Mouse (Mus musculus): ENCODE data around the gene Fbxo8.

The Fbxo8 gene

DNA sequence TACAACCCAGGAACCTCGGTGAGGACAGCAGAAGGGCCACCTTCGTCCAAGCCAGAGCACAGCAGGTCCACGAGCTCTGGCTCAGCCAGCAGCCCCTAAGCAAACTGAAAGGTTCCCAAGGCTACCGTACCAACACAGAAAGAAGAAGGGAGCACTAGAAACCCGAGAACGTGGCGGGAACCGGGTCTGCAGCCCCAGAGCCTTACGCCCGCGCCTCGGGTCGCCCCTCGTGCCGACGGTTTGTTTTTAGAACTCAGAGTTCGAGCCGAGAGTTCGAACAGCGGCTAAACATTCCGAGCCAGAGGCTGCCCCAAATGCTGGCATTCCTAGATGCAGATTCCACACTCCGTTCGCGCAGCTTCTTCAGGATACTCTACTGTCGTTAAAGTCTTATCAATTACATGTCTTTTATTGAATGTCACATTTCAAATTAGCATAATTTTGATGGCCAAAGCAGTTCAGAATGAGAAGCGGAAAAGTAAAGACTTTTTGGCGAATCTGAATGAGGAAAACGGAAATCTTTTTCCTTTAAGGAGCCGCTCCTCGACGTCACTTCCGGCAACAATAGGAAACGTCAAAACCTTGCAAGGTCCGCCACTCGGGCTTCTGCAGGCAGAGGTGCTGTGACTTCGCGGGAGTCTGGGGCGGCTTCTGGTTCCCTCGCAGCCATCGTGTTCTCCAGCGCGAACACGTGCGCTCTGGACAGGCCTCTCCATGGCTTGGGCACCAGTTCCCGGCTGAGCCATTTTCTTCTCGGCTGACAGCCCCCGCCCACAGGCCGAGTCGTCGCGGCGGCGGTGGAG is at the start of gene Fbxo8, which contains the start of gene Cep44:
Gene Fbxo8, plus strand, starts transcription at position 533 of the 803 bp plus-strand sequence.
Gene Cep44, minus strand, starts transcription at position 490 of the 803 bp plus-strand sequence.
- in situ Hi-C loops (cut with MseI, MboI): no loop called here

GRCm38 (mm10) chr8:56501911-56502310 is 49.0 kb upstream of the Fbxo8 start:
- in situ Hi-C loops (cut with MseI, MboI): no loop called here

DNA sequence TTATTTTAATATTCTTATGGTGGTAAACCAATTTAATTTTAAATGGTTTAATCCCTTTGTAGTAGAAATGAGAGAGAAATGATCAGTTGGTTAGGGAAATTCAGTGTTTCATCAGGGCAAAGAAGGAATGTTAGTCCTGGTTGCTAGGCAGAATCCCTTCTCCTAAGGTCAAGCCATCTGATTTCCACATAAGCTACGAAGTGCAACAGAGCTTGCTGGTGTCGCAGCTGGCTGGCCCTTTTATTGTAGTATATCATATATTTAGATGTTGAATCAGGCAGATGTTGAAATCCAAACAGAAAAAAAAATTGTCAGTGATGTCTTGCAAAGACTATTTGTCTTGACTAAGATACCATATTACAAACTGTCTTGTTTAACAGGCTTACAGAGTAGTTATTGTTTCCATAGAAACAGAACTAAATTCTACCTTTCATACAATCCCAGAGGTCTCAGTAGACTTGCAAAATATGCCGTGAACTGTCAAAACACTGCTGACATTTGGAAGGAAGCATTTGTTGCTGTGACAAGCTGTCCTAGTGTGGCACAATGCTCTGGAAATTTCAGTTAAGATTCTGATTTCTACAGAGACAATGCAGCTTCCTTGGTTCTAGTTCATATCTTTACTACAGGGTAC is 42.5 kb upstream of the Fbxo8 start:
- in situ Hi-C loops (cut with MseI, MboI): no loop called here

DNA sequence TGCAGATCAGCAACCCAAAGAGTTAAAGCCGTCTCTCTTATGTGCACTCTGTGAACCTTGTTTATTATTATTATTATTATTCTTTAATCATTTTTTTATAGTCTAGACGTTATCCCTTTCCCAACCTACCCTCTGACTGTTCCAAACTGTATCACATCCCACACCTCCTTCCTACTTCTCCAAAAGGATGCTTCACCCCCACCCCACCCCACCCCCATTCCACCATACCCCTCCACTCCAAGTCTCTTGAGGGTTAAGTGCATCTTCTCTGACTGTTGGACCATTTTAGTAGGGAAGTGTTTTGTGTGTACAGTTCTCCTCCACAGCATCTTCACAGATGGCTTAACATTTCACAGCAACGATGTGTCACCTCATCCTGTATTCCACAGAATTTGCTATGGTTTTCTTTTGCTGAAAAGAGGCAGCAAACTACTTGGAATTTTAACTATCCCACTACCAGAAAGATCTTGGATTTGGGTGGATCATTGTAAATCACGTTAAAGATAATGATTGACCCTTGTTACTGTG is 41.9 kb upstream of the Fbxo8 start:
- in situ Hi-C loops (cut with MseI, MboI): no loop called here

DNA sequence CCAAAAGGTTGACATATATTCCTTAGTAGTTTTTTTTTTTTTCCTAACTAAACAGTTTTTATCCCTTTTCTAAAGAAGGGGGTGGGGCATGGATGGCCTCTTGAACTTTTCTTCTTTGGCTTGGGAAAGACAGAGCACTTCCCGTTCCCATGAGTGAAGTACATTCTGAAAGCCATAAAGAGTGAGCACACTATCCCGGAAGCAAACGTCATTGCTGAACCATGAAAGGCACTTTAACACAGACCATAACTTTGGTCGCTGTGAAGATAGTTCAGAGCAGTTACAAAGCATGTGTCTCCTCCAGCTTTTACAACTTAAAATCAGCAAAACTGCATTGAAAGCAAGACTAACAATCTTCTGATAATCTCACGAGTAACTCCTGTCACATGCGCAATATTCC is 32.0 kb upstream of the Fbxo8 start:
- in situ Hi-C loops (cut with MseI, MboI): no loop called here

DNA sequence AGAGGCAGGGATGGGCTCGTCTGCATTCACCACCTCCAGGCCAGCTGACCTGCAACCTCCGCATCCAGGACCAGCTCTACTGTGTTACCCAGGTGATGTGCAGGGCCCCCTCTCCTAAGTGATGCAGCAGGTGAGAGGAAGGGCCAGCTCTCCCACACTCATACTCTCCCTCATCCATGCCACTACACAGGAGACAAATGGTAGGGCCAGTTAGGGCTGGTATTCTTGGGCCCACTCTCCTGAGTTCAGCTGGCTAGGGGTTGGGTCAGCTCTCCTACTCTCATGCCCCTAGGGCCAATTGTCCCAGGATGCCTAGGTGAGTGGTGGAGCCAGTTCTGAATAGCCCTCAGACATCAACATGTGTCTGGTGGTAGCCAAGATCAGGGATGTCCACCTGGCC is 30.6 kb upstream of the Fbxo8 start:
- in situ Hi-C loops (cut with MseI, MboI): no loop called here

DNA sequence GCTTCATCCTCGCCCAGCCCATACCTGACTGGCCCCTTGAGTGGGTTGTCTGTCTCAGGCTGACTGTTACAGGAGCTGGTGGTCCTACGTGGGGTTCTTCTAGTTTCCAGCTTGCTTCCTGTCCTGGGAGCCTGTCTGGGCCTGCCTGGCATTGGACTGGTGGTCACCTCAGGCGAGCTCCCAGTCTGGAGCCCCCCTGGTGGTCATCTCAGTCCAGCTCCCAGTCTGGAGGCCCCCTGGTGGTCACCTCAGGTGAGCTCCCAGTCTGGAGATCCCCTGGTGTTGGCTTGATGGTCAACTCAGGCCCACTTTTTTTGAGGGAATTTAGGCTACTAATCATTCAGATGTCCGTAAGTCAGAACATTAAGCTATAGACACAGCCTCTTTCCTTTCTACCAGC is 29.8 kb upstream of the Fbxo8 start:
- in situ Hi-C loops (cut with MseI, MboI): no loop called here

DNA sequence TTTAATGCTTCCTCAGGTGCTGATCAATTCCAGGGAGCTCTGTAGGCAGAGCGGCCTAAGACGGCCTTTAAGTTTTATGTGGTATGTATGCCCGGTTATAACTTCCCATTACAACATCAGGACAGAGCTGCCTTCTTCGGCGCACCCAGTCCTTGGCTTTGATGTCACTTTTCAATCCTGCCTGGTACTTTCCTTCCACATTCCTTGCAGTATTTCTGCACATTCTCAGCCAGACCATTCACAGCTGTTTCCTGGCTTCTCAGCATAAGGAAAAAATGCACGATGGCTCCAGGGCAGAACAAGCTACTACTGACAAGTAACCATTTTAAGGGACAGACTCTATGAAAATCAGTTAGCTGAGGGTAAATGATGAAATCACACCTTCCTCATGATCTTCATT is 22.0 kb upstream of the Fbxo8 start:
- in situ Hi-C loops (cut with MseI, MboI): no loop called here

DNA sequence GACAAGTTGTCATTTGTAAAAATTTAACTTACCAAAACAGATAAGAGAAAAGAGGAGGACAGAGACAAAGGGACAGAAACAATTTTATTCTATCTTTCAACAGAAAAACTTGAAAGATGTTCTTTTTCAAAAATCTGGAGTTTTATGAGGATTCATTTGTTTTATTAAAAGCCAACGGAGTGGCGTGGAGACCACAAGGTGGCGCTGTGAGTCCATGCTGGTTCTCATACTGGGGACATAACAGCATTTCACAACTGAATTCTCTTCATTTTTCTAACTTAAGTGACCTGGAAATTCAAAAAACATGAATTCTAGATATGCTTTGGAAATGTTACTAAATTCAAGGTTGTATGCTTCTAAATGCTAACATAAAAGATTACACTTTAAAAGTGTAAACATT is 20.5 kb upstream of the Fbxo8 start:
- in situ Hi-C loops (cut with MseI, MboI): no loop called here

DNA sequence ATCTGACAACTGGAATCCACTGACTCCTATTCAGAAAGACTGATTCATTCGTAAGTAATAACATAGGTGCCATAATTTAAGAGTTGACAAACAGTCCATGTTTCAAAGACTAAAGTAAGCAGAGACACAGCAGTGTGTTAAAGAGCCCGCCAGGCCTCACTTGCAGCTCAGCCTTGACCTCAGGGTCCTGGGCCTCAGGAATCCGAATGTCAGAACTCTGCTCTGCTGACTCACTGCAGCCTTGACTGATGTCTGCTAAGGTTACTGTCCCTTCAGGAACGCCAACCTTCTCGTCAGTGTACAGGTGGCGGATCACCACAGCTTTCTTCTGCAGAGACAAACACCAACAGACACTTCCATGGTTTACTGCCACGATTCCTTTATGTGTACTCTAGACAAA is 10.2 kb upstream of the Fbxo8 start:
- in situ Hi-C loops (cut with MseI, MboI): no loop called here

DNA sequence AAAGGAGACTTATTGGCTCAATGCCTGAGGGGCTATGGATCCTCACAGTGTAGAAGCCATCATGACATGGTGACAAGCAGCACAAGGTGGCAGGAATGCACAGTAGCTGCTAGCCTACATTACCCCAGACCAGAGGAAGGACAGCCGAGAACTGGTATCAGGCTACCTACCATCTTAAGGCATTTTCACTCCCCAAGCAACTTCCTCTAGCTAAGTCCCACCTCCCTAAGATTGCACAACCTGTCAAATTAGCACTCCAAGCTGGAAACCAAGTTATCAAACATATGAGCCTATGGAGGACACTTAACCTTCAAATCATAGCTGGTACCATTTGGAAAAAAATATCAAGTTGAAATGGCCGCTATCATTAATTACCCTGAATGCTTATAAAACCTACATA is 3.0 kb upstream of the Fbxo8 start:
- in situ Hi-C loops (cut with MseI, MboI): no loop called here

DNA sequence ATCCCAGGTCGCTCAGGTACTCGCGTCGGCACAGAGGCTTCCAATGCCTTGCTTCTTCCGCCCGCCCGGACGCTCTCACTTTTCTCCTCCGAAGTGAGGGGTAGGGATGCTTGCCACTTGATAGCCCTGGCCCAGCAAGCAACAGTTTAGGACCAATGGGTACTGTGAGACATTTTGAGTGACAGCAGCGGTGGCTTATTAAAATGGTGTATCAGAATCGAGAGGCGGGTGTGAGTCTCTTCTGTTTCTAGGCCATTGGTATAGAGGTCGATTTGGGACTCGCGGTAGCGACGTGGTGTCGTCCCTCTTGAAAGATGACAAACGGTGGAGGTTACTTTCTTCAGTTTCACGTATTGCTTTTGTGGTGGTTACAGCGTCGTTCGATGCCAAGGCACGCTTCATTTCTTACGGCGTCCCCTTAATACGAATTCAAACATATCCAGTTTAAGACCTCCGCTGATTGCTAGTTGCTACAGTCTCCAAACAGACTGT is 517 bp downstream of the Fbxo8 start:
- in situ Hi-C loops (cut with MseI, MboI): no loop called here

DNA sequence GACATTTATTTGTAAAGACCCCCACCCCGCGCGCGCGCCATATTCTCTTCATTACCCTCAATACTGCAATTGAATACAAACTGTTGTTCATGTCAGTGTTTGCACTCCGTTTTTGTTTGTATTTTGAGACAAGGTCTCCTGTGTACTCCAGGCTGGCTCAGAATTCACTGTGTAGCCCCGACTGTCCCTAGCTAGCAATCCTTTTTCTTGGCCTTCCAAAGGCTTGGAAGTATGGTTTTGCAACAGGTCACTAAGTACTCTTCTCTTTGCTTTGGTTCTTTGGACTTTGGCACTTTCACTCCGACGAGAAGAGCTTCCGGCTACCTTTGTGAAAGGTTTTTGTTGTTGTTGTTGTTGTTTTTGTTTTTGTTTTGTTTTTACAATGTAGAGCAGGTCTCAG is 1.2 kb downstream of the Fbxo8 start:
- in situ Hi-C loops (cut with MseI, MboI): no loop called here

DNA sequence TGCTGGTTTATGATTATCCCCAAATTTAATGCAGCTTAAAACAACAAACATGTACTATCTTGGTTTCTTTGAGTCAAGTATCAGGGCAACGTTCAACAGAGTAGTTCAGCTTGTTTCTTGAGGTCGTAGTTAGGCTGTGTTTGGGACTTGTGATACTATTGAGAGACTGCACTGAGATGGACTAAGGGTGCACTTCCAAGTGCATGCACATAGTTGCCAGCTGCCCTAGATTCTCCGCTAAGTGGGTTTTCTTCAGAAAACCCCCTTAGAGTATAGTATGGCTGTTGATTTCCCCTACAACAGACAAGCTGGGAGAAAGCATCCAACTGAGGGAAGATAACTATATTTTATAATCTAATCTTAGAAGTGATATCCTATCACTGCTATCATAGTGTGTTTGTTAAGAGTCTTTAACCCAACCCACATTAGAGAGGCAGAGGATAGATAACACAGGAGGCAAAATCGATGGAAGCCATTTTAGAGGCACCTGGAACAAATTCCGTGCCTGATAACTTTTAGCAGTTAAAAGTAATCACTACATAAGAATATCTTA is 1.7 kb downstream of the Fbxo8 start:
- in situ Hi-C loops (cut with MseI, MboI): no loop called here

GRCm38 (mm10) chr8:56564399-56565047 is 13.6 kb downstream of the Fbxo8 start:
- in situ Hi-C loops (cut with MseI, MboI): no loop called here

DNA sequence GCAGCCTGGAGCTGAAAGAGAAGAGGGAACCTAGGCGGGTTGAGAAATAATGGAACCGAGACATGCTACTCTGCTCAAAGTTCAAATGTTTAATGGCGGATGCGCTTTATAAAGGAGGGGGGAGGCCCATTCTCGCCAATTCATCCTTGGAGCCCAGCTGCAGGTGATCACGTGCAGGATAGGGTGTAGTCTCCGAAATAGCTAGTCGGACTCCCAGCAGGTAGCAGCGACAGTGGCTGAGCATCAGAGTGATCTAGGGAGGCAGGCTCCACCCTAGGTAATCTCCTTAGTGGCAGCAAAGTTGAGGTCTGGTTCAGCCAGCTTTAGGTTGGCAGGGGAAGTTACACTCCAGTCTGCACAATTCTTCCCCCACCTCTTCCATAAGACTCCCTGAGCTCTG is 16.0 kb downstream of the Fbxo8 start:
- in situ Hi-C loops (cut with MseI, MboI): no loop called here

DNA sequence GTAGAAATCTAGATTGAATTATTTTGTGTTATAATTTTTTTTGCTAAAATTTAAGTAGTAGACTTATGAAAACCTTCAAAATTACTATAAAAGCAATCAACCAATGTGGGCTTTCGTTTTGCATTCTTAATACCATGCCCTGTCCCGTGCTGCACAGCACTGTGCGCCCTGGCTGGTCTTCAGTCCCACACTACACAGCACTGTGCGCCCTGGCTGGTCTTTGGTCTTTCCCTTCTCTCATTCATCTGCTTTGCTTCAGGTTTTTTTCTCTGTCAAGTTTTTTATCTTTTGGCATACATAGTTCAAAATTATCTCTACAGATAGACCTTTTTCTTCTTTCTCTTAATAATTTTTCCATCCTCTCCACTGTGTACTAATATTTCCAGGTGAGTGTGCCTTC is 30.0 kb downstream of the Fbxo8 start:
- in situ Hi-C loops (cut with MseI, MboI): no loop called here

DNA sequence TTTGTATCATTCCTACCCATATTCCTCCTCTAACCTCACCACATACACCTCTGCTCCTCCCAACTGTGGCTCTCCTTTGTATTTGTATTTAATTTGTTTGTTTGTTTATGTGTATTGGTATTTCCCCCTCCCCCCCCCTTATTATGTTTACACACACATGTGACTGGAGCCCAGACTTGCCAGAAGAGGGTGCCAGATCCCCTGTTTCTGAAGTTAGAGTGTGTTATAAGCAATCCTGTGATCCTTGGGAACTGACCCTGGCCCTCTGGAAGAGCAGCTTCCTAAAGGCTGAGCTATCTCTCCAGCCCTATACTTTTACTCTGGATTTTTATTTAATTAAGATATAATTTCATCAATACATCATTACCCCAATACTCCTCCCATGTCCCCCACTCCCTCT is 32.0 kb downstream of the Fbxo8 start:
- in situ Hi-C loops (cut with MseI, MboI): no loop called here

- in situ Hi-C loops (cut with MseI, MboI): no loop called here
Measured at GRCm38 (mm10) chr8:56589004-56589403, 38.1 kb downstream of the Fbxo8 start.

DNA sequence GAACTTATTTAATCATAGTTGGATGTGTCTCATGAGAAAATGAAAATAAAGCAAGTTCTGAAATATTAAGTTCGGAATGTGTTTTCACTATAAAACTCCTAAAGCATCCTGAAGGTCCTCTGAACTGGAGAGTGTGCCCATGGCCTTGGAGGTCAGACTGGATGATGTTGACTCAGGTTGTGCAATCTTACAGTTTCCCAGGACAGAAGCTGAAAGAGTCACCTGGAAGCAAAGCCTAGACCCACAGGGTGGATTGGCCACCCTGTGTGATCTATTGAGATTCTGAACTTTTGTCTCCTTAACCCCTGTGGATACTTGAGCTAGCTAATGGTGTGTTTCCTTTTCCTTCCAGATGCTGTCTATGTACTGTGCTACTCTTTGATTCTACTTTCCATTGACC is 40.2 kb downstream of the Fbxo8 start:
- in situ Hi-C loops (cut with MseI, MboI): no loop called here

DNA sequence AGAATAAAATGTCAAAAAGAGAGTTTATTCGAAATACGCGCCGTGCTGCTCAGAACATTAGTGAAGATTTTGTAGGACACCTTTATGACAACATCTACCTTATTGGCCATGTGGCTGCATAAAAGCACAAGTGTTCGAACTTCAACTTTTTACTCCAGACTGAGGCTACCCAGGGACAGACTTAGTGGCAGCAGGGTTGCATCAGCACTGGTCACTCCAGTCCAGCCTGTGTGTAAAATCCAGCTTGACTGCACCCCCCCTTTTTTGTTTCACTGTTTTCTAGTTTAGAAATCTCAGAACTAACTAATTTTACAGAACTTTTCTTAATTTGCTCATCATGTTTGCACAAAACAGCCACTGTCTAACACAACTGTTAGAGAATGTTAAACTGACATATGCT is 40.6 kb downstream of the Fbxo8 start:
- in situ Hi-C loops (cut with MseI, MboI): no loop called here

GRCm38 (mm10) chr8:56606481-56606880 is 55.6 kb downstream of the Fbxo8 start:
- in situ Hi-C loops (cut with MseI, MboI): no loop called here

All from mouse trophoblast stem cell (cell line).